Mouse (Mus musculus) embryonic facial prominence, embryonic 10.5 days (tissue): ENCODE measurements at regions not wholly inside any gene's neighbourhood (a gene's known extent, or its start where the extent isn't known, plus 50 kb on each side); places are given as distances from the start of the nearest gene placed in this dataset.

Source experiments
- DNase-seq: peaks from one replicate; pipeline ENCODE4 v3.0.0-alpha.2; 2017; ENCODE audit warnings: low spot score
- H3K27ac ChIP-seq: fragments of 300-500 bp; sonication (generic); replicated peaks from 2 replicates; pipeline ENCODE4 v1.5.1; 2016; ENCODE audit warnings: mild to moderate bottlenecking
- H3K27me3 ChIP-seq: fragments of 300-500 bp; sonication (generic); replicated peaks from 2 replicates; pipeline ENCODE4 v1.6.1; 2016; ENCODE audit warnings: low read depth, mild to moderate bottlenecking; ENCODE audit not compliant: poor library complexity, severe bottlenecking
- H3K36me3 ChIP-seq: fragments of 300-500 bp; sonication (generic); replicated peaks from 2 replicates; pipeline ENCODE4 v1.6.1; 2016; ENCODE audit warnings: mild to moderate bottlenecking, moderate library complexity
- H3K4me1 ChIP-seq: fragments of 300-500 bp; sonication (generic); 2 replicates; pipeline ENCODE4 v1.6.1; 2016
- H3K4me3 ChIP-seq: fragments of 300-500 bp; sonication (generic); 2 replicates; pipeline ENCODE4 v1.5.1; 2016; ENCODE audit warnings: mild to moderate bottlenecking, moderate library complexity
- H3K9me3 ChIP-seq: fragments of 300-500 bp; sonication (generic); 2 replicates; pipeline ENCODE4 v1.6.1; 2016; ENCODE audit warnings: mild to moderate bottlenecking
- WGBS: fragments of 180-500 bp; shearing (Covaris S2); methylation state at CpG from one replicate; pipeline ENCODE4 v1.1.7; 2016; 5-methylcytosine and 5-hydroxymethylcytosine counted together

GRCm38 (mm10) chr13:30040288-30040687 is 54.4 kb upstream of the E2f3 start:
- no peak for DNase-seq
- Histone ChIP-seq H3K27me3 (no peaks in the 10 kb centered on the region), H3K9me3 (no peaks in the 10 kb centered on the region), H3K4me3 (no peak overlapping the region), H3K4me1 (no peaks in the 10 kb centered on the region), H3K27ac (no peak overlapping the region), H3K36me3 (no peaks in the 10 kb centered on the region)
- WGBS = 86% methylated on average over 4 of the region's 4 CpGs

GRCm38 (mm10) chr13:30039791-30040190 is 53.9 kb upstream of the E2f3 start:
- H3K36me3 ChIP-seq = no peaks in the 10 kb centered on the region
- no peak for DNase-seq
- no peak overlapping the region for H3K4me3 ChIP-seq
- no peak overlapping the region for H3K27ac ChIP-seq
- H3K27me3 ChIP-seq = no peaks in the 10 kb centered on the region
- no peaks in the 10 kb centered on the region for H3K4me1 ChIP-seq
- no peaks in the 10 kb centered on the region for H3K9me3 ChIP-seq
- 81% methylated on average over 2 of the region's 2 CpGs for WGBS

GRCm38 (mm10) chr13:30036561-30036960 is 50.7 kb upstream of the E2f3 start:
- Histone ChIP-seq H3K27me3 (no peaks in the 10 kb centered on the region), H3K36me3 (no peaks in the 10 kb centered on the region), H3K4me1 (no peaks in the 10 kb centered on the region), H3K27ac (no peak overlapping the region), H3K9me3 (no peaks in the 10 kb centered on the region), H3K4me3 (no peak overlapping the region)
- 76% methylated on average over 8 of the region's 8 CpGs for WGBS
- no peak for DNase-seq

- no peaks in the 10 kb centered on the region for H3K9me3 ChIP-seq
- H3K27ac ChIP-seq = no peak overlapping the region
- H3K27me3 ChIP-seq = no peaks in the 10 kb centered on the region
- H3K4me1 ChIP-seq = no peaks in the 10 kb centered on the region
- no peaks in the 10 kb centered on the region for H3K36me3 ChIP-seq
- WGBS = 88% methylated on average over 3 of the region's 3 CpGs
- no peak for DNase-seq
- no peak overlapping the region for H3K4me3 ChIP-seq
Observed at GRCm38 (mm10) chr13:30036071-30036470, 50.2 kb upstream of the E2f3 start.
